In genomic region chr3:98295965-98296364, GRCm38 (mm10) we compare ENCODE assay signal across 20 mouse cellular contexts. TPM values are rescaled to one million over a fixed set of nuclear protein-coding genes. Genes with fewer than 3 reads are reported as not detected.
A peak's percentile ranks its signal among the peaks of the same experiment; 100 is the strongest.
DNase-seq lines count a peak whose midpoint lies in the region; ATAC-seq and TF ChIP-seq lines count a peak whose summit lies in the region.
"Had no signal": no experiment of that assay in that cellular context is flagged by ENCODE, and none has a peak within 500 bp of the region (broad histone marks: within the 10 kb centered on the region; RNA-seq: fewer than 3 reads in every experiment).

No protein-coding gene starts in this region.

- peak; percentile 17; the same call in 1 of the 2 replicates for TF ChIP-seq CTCF in liver, embryonic 14.5 days (IDR thresholded peaks at IDR 0.05; ENCODE audit: low read depth)
- TF ChIP-seq CTCF in stomach, postnatal 0 days (IDR thresholded peaks at IDR 0.05; ENCODE audit: low read depth), result peak; percentile 11; the same call in 1 of the 2 replicates

- ATAC-seq in liver, embryonic 14.5 days (ENCODE audit: insufficient read depth), result no peak
- ATAC-seq in liver, embryonic 11.5 days (replicated peaks; ENCODE audit: low FRiP score), result no peak
- no peak for ATAC-seq in stomach, postnatal 0 days (ENCODE audit: low FRiP score, low TSS enrichment)
- no peak for ATAC-seq in erythroblast, adult 5-6 weeks (replicated peaks; ENCODE audit: low FRiP score, poor library complexity, severe bottlenecking)
- ATAC-seq: midbrain, embryonic 16.5 days had no signal

- H3K4me2 ChIP-seq in liver, embryonic 14.5 days (ENCODE audit: low read depth), result no peak overlapping the region
- no peak overlapping the region for H3K4me2 ChIP-seq in liver, embryonic 11.5 days
- H3K4me2 ChIP-seq in stomach, postnatal 0 days (replicated peaks; ENCODE audit: low read depth), result no peak overlapping the region
- H3K4me2 ChIP-seq: forebrain, embryonic 12.5 days; liver, embryonic 15.5 days had no signal

- H3K36me3 ChIP-seq in liver, embryonic 14.5 days (replicated peaks; ENCODE audit: control insufficient read depth, insufficient read depth, low read depth), result no peaks in the 10 kb centered on the region
- no peaks in the 10 kb centered on the region; the same call in 1 of the 2 replicates for H3K36me3 ChIP-seq in liver, embryonic 11.5 days (ENCODE audit: control insufficient read depth, insufficient read depth, low read length)
- H3K36me3 ChIP-seq in stomach, postnatal 0 days (ENCODE audit: control insufficient read depth, insufficient read depth, low read length), result peaks cover 13% of the 10 kb centered on the region
- H3K36me3 ChIP-seq: embryonic facial prominence, embryonic 10.5 days; forebrain, embryonic 12.5 days; limb, embryonic 10.5 days had no signal

- no peaks in the 10 kb centered on the region for H3K4me1 ChIP-seq in liver, embryonic 14.5 days (replicated peaks; ENCODE audit: control insufficient read depth in 2 of 2, insufficient read depth in 2 of 2, low read length in 1 of 2)
- H3K4me1 ChIP-seq in liver, embryonic 11.5 days (replicated peaks; ENCODE audit: control insufficient read depth, insufficient read depth, low read length), result no peaks in the 10 kb centered on the region
- H3K4me1 ChIP-seq in stomach, postnatal 0 days (replicated peaks; ENCODE audit: control insufficient read depth, insufficient read depth), result no peaks in the 10 kb centered on the region
- H3K4me1 ChIP-seq: embryonic facial prominence, embryonic 10.5 days; forebrain, embryonic 12.5 days; limb, embryonic 10.5 days; liver, embryonic 15.5 days had no signal

- no peak for DNase-seq in liver, embryonic 14.5 days (ENCODE audit: low read depth in 3 of 3, low spot score in 3 of 3)
- no peak for DNase-seq in liver, embryonic 11.5 days (ENCODE audit: low spot score)
- peak; percentile 24 for DNase-seq in thymus, postnatal 25 days
- DNase-seq in thymus, adult 18-20 months, result no peak
- peak; percentile 48 for DNase-seq in R1 (ENCODE audit: low read depth, low spot score)
- no peak for DNase-seq in stomach, postnatal 0 days (ENCODE audit: low spot score)
- DNase-seq: adrenal gland, adult 2 months; cerebellum, adult 8-10 months; gastrocnemius, postnatal 14 days; kidney, adult 2 months; kidney, postnatal 10 days; lung, postnatal 14 days had no signal

- H3K27ac ChIP-seq in liver, embryonic 14.5 days, result no peak overlapping the region
- no peak overlapping the region for H3K27ac ChIP-seq in liver, embryonic 11.5 days (ENCODE audit: low read depth, low read length)
- no peak overlapping the region for H3K27ac ChIP-seq in stomach, postnatal 0 days (replicated peaks)
- H3K27ac ChIP-seq: embryonic facial prominence, embryonic 10.5 days; forebrain, embryonic 12.5 days; limb, embryonic 10.5 days; liver, embryonic 15.5 days had no signal

- WGBS in liver, embryonic 14.5 days (ENCODE audit: insufficient replicate concordance), result 57% methylated on average over 10 of the region's 10 CpGs
- whole genome bisulfite sequencing in liver, embryonic 11.5 days, result 69% methylated on average over 10 of the region's 10 CpGs
- WGBS in stomach, postnatal 0 days, result 70% methylated on average over 10 of the region's 10 CpGs

- TF ChIP-seq EP300 in liver, embryonic 14.5 days (IDR thresholded peaks at IDR 0.05; ENCODE audit: low read depth), result no peak
- TF ChIP-seq EP300 in stomach, postnatal 0 days (optimal IDR thresholded peaks at IDR 0.05), result no peak

- H3K4me3 ChIP-seq in liver, embryonic 14.5 days (ENCODE audit: insufficient read depth in 1 of 2, low read depth in 2 of 2, low read length in 2 of 2), result no peak overlapping the region
- H3K4me3 ChIP-seq in liver, embryonic 11.5 days (ENCODE audit: low read depth, low read length), result no peak overlapping the region
- H3K4me3 ChIP-seq in stomach, postnatal 0 days (ENCODE audit: low read depth, low read length), result no peak overlapping the region
- H3K4me3 ChIP-seq: embryonic facial prominence, embryonic 10.5 days; forebrain, embryonic 12.5 days; limb, embryonic 10.5 days; liver, embryonic 15.5 days; megakaryocyte, embryonic 14.5 days had no signal

- no peak overlapping the region for H3K9ac ChIP-seq in liver, embryonic 14.5 days (replicated peaks)
- H3K9ac ChIP-seq in liver, embryonic 11.5 days (ENCODE audit: low read depth, low read length), result no peak overlapping the region
- H3K9ac ChIP-seq in stomach, postnatal 0 days (ENCODE audit: low read length), result no peak overlapping the region
- H3K9ac ChIP-seq: forebrain, embryonic 12.5 days; liver, embryonic 15.5 days had no signal

- no peaks in the 10 kb centered on the region for H3K9me3 ChIP-seq in liver, embryonic 14.5 days (ENCODE audit: control insufficient read depth, low read length)
- H3K9me3 ChIP-seq in liver, embryonic 11.5 days (ENCODE audit: control insufficient read depth, low read length), result no peaks in the 10 kb centered on the region
- H3K9me3 ChIP-seq in stomach, postnatal 0 days (ENCODE audit: control insufficient read depth, low read length), result no peaks in the 10 kb centered on the region
- H3K9me3 ChIP-seq: embryonic facial prominence, embryonic 10.5 days; forebrain, embryonic 12.5 days; limb, embryonic 10.5 days; liver, embryonic 15.5 days had no signal

- H3K27me3 ChIP-seq in liver, embryonic 14.5 days (ENCODE audit: control insufficient read depth, insufficient read depth, low read length), result no peaks in the 10 kb centered on the region
- H3K27me3 ChIP-seq in liver, embryonic 11.5 days (replicated peaks; ENCODE audit: control insufficient read depth, insufficient read depth, low read length), result no peaks in the 10 kb centered on the region
- no peaks in the 10 kb centered on the region for H3K27me3 ChIP-seq in stomach, postnatal 0 days (ENCODE audit: control insufficient read depth, insufficient read depth, low read length)
- H3K27me3 ChIP-seq: forebrain, embryonic 12.5 days; liver, embryonic 15.5 days had no signal

RNA-seq across cellular contexts. Expression of gene Hmgcs2, which starts 15.7 kb away (rescaled TPM):
- 30.7 and 32.1 TPM in 2 replicates for polyA plus RNA-seq in liver, embryonic 14.5 days (2012; rRNA removed)
- 81.2 and 85.7 TPM in 2 replicates for polyA plus RNA-seq in liver, embryonic 14.5 days (2014; fragmentation: Nextera tagmentation; extraction: Ambion mirVana)
- polyA plus RNA-seq in liver, embryonic 11.5 days (2014; fragmentation: Nextera tagmentation; extraction: Ambion mirVana), result 29.9 and 32.9 TPM in 2 replicates
- 290 and 337 TPM in 2 replicates for polyA plus RNA-seq in stomach, postnatal 0 days (2015; fragmentation: Nextera tagmentation; extraction: Ambion mirVana)
- 0.42 TPM in 1 of 2 replicates, not detected in the other for total RNA-seq in erythroblast, adult 5-6 weeks (2015; ENCODE audit: low replicate concordance)
- total RNA-seq in erythroblast, adult 5-6 weeks (2017; ENCODE audit: low replicate concordance), result not detected in 2 replicates
- total RNA-seq: neutrophil, adult 5-6 weeks had no signal

RNA-seq across cellular contexts. Expression of gene Phgdh, which starts 43.8 kb away (rescaled TPM):
- polyA plus RNA-seq in liver, embryonic 14.5 days (2012; rRNA removed), result 114 and 121 TPM in 2 replicates
- polyA plus RNA-seq in liver, embryonic 14.5 days (2014; fragmentation: Nextera tagmentation; extraction: Ambion mirVana), result 207 and 218 TPM in 2 replicates
- 554 and 596 TPM in 2 replicates for polyA plus RNA-seq in liver, embryonic 11.5 days (2014; fragmentation: Nextera tagmentation; extraction: Ambion mirVana)
- 87.7 and 95.1 TPM in 2 replicates for polyA plus RNA-seq in stomach, postnatal 0 days (2015; fragmentation: Nextera tagmentation; extraction: Ambion mirVana)
- total RNA-seq in erythroblast, adult 5-6 weeks (2015; ENCODE audit: low replicate concordance), result 9.4 and 11.5 TPM in 2 replicates
- total RNA-seq in erythroblast, adult 5-6 weeks (2017; ENCODE audit: low replicate concordance), result 26.4 and 30.0 TPM in 2 replicates

Comparison
In these comparisons a context has a peak if more than half of its experiments do, and no peak if none do; other contexts are left out.
1. DNase-seq: peak in thymus, postnatal 25 days (single experiment) and R1 (single experiment); none in liver, embryonic 14.5 days (0 of 3), liver, embryonic 11.5 days (single experiment), thymus, adult 18-20 months (0 of 2) and stomach, postnatal 0 days (single experiment).